ENCODE assay signal across 10 mouse cellular contexts in the genomic region with DNA sequence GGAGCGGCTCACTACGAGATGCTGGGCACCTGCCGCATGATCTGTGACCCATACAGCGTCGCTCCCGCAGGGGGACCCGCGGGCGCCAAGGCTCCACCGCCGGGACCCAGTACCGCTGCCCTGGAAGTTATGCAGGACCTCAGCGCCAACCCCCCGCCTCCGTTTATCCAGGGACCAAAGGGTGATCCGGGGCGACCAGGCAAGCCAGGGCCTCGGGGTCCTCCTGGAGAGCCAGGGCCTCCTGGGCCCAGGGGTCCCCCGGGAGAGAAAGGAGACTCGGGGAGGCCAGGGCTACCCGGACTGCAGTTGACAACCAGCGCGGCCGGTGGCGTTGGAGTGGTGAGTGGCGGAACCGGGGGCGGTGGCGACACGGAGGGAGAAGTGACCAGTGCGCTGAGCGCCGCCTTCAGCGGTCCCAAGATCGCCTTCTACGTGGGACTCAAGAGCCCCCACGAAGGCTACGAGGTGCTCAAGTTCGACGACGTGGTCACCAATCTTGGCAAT. TPM values are rescaled to one million over a fixed set of nuclear protein-coding genes. Genes with fewer than 3 reads are reported as not detected.
A peak's percentile ranks its signal among the peaks of the same experiment; 100 is the strongest.
DNase-seq lines count a peak whose midpoint lies in the region; ATAC-seq and TF ChIP-seq lines count a peak whose summit lies in the region.
"Had no signal": no experiment of that assay in that cellular context is flagged by ENCODE, and none has a peak within 500 bp of the region (broad histone marks: within the 10 kb centered on the region; RNA-seq: fewer than 3 reads in every experiment).

No protein-coding gene starts in this region.

- H3K4me2 ChIP-seq in kidney, postnatal 0 days (ENCODE audit: low read length) = peak overlapping the region; percentile 48
- H3K4me2 ChIP-seq in embryonic facial prominence, embryonic 15.5 days (replicated peaks) = peak overlapping the region; percentile 53
- peak overlapping the region; percentile 64 for H3K4me2 ChIP-seq in hindbrain, embryonic 14.5 days (replicated peaks)

- WGBS in kidney, postnatal 0 days = under 1% methylated on average over 39 of the region's 41 CpGs
- under 1% methylated on average over 41 of the region's 41 CpGs for WGBS in embryonic facial prominence, embryonic 15.5 days
- WGBS in hindbrain, embryonic 14.5 days = under 1% methylated on average over 41 of the region's 41 CpGs

- no peak for DNase-seq in kidney, postnatal 0 days (ENCODE audit: low spot score)
- no peak for DNase-seq in kidney, postnatal 10 days
- DNase-seq in hindbrain, embryonic 14.5 days (ENCODE audit: low spot score) = no peak
- DNase-seq in neural tube, embryonic 10.5 days (ENCODE audit: extremely low spot score, low spot score) = peak; percentile 43
- DNase-seq in yolk sac, embryonic 10.5 days (ENCODE audit: low spot score) = no peak
- DNase-seq in adipocyte (ENCODE audit: low spot score) = no peak
- DNase-seq in spleen, adult 12 weeks (ENCODE audit: low spot score) = no peak

- H3K9me3 ChIP-seq in kidney, postnatal 0 days (replicated peaks; ENCODE audit: low read length) = no peaks in the 10 kb centered on the region
- H3K9me3 ChIP-seq in embryonic facial prominence, embryonic 15.5 days (replicated peaks) = no peaks in the 10 kb centered on the region
- no peaks in the 10 kb centered on the region for H3K9me3 ChIP-seq in hindbrain, embryonic 14.5 days (ENCODE audit: control insufficient read depth, low read length)

- no peak overlapping the region for H3K9ac ChIP-seq in kidney, postnatal 0 days (ENCODE audit: low read depth, low read length)
- H3K9ac ChIP-seq in embryonic facial prominence, embryonic 15.5 days = no peak overlapping the region
- H3K9ac ChIP-seq in hindbrain, embryonic 14.5 days = 0 out of 2 replicates have a peak overlapping the region, but pooled peaks have one; percentile 20

- no peak for TF ChIP-seq CTCF in kidney, postnatal 0 days (IDR thresholded peaks at IDR 0.05; ENCODE audit: low read depth)

- H3K36me3 ChIP-seq in kidney, postnatal 0 days (ENCODE audit: insufficient read depth, low read length) = no peaks in the 10 kb centered on the region
- H3K36me3 ChIP-seq in embryonic facial prominence, embryonic 15.5 days = no peaks in the 10 kb centered on the region
- H3K36me3 ChIP-seq in hindbrain, embryonic 14.5 days (replicated peaks; ENCODE audit: control insufficient read depth, insufficient read depth) = no peaks in the 10 kb centered on the region

- H3K27me3 ChIP-seq in kidney, postnatal 0 days (ENCODE audit: insufficient read depth, low read length) = peaks cover 59% of the 10 kb centered on the region
- H3K27me3 ChIP-seq in embryonic facial prominence, embryonic 15.5 days = peaks cover 87% of the 10 kb centered on the region
- peaks cover 82% of the 10 kb centered on the region for H3K27me3 ChIP-seq in hindbrain, embryonic 14.5 days (ENCODE audit: control insufficient read depth, insufficient read depth, low read length)

- H3K4me3 ChIP-seq in kidney, postnatal 0 days (replicated peaks; ENCODE audit: low read depth, low read length) = peak overlapping the region; percentile 21
- peak overlapping the region; percentile 33 for H3K4me3 ChIP-seq in embryonic facial prominence, embryonic 15.5 days (replicated peaks)
- peak overlapping the region; percentile 35 for H3K4me3 ChIP-seq in hindbrain, embryonic 14.5 days (replicated peaks; ENCODE audit: low read length)

- no peak overlapping the region for H3K27ac ChIP-seq in kidney, postnatal 0 days
- no peak overlapping the region for H3K27ac ChIP-seq in embryonic facial prominence, embryonic 15.5 days (replicated peaks)
- no peak overlapping the region for H3K27ac ChIP-seq in hindbrain, embryonic 14.5 days

- H3K4me1 ChIP-seq in kidney, postnatal 0 days (replicated peaks; ENCODE audit: insufficient read depth, low read length) = peaks cover 4% of the 10 kb centered on the region; the same call in 1 of the 2 replicates
- H3K4me1 ChIP-seq in embryonic facial prominence, embryonic 15.5 days = peaks cover 25% of the 10 kb centered on the region
- H3K4me1 ChIP-seq in hindbrain, embryonic 14.5 days (replicated peaks; ENCODE audit: control insufficient read depth, insufficient read depth, low read length) = peaks cover 27% of the 10 kb centered on the region

- ATAC-seq in kidney, postnatal 0 days (replicated peaks; ENCODE audit: low FRiP score, low read depth) = no peak
- ATAC-seq in embryonic facial prominence, embryonic 15.5 days (ENCODE audit: insufficient number of reproducible peaks, low FRiP score, low TSS enrichment, low read depth) = no peak
- ATAC-seq in hindbrain, embryonic 14.5 days (ENCODE audit: low FRiP score) = peak; percentile 10; the same call in 1 of the 2 replicates

RNA-seq across cellular contexts. Expression of a gene that starts 0.8 kb away (rescaled TPM):
- 0.09 TPM in 1 of 2 replicates, not detected in the other for polyA plus RNA-seq in kidney, postnatal 0 days (2015; fragmentation: Nextera tagmentation; extraction: Ambion mirVana)
- polyA plus RNA-seq in embryonic facial prominence, embryonic 15.5 days (2015; fragmentation: Nextera tagmentation; extraction: Ambion mirVana) = not detected in 2 replicates
- polyA plus RNA-seq in hindbrain, embryonic 14.5 days (2014; fragmentation: Nextera tagmentation; extraction: Ambion mirVana) = 4.9 and 5.4 TPM in 2 replicates
- polyA plus RNA-seq: liver, adult 2 months; small intestine, adult 2 months had no signal
